Mouse (Mus musculus): ENCODE results near the gene Klhl11.

DNA sequence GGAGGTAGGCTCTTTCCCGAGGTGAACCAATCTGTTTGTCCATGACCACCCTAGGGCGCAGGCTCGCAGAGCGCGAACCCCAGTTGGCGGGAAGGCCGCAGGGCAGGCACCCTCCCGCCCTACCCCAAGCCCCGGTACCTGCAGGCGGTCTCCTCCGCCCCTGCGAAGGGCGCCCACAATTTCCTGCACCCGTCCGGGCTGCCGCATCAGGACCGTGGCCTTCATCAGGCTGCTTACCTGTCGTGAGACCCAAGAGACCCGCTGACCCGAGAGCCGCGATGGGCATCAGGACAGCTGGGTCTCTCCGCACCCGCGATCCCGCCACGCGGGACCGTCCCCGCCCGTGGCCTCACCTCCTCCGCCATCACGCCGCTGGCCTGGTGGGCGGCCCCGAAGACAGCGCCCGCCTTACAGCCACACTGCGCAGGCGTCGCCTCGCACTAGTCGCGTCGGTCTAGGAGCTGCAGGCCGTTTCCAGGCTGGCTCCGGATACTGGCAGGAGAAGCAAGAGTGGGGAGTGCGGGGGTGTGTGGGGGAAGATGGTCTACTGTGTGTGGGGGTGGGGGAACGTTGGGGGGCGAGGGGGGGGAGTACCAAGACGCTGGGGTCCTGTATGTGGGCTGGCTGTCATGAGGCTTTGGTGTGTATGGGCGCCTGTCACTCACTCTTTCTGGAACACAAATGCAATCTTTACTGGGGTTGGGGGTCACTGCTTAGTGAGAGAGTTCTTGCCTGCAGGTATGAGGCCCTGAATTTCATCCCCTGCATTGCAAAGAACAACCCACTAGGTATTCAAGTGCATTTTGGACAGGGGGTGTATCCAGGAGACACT is 31.6 kb downstream of the Klhl11 start:
- TF ChIP-seq ZNF384 (IDR thresholded peaks at IDR 0.05; ENCODE audit: low read depth, low read length) = no peak
- TF ChIP-seq ELF1 (IDR thresholded peaks at IDR 0.05; ENCODE audit: low read depth, low read length) = no peak
- no peak for TF ChIP-seq KAT2A (conservative IDR thresholded peaks at IDR 0.05; ENCODE audit: low read depth, low read length)
